Mouse (Mus musculus) lung, adult 2 months (tissue): ENCODE results near the gene Pacrg.

Experiments used
- CTCF ChIP-seq: fragments of 200-500 bp; IDR thresholded peaks from 2 replicates; pipeline ENCODE4 v1.5.1; 2011; ENCODE audit warnings: mild to moderate bottlenecking, low read length, control low read depth; ENCODE audit not compliant: insufficient read depth
- POLR2A ChIP-seq: fragments of 200-500 bp; IDR thresholded peaks from 2 replicates; pipeline ENCODE4 v1.6.1; 2011; ENCODE audit warnings: low read depth, mild to moderate bottlenecking, control low read depth, low read length, borderline replicate concordance; ENCODE audit errors: extremely low read depth

- TF ChIP-seq POLR2A (no peak), CTCF (no peak)
Measured at GRCm38 (mm10) chr17:10661294-10661693, 178.8 kb downstream of the Pacrg start.
